Mouse (Mus musculus) limb, embryonic 13.5 days (tissue): ENCODE data around the gene Mamld1. TPM values are rescaled to one million over a fixed set of nuclear protein-coding genes. Genes with fewer than 3 reads are reported as not detected.

Source experiments
- ATAC-seq: fragments of 200-750 bp; cut with Nextera tagmentation; 2 replicates; pipeline ENCODE4 v1.8.0; 2017; ENCODE audit warnings: low read depth, moderate number of reproducible peaks, moderate TSS enrichment; ENCODE audit not compliant: low FRiP score
- H3K27ac ChIP-seq: fragments of 300-500 bp; sonication (generic); 2 replicates; pipeline ENCODE4 v1.5.1; 2015; ENCODE audit warnings: inconsistent platforms, mild to moderate bottlenecking, moderate library complexity
- H3K27me3 ChIP-seq: fragments of 300-500 bp; sonication (generic); 2 replicates; pipeline ENCODE4 v1.6.1; 2015; ENCODE audit warnings: mild to moderate bottlenecking, inconsistent platforms
- H3K36me3 ChIP-seq: fragments of 300-500 bp; sonication (generic); 2 replicates; pipeline ENCODE4 v1.6.1; 2015; ENCODE audit warnings: inconsistent platforms, mild to moderate bottlenecking, moderate library complexity
- H3K4me1 ChIP-seq: fragments of 300-500 bp; sonication (generic); 2 replicates; pipeline ENCODE4 v1.6.1; 2015; ENCODE audit warnings: inconsistent platforms
- H3K4me2 ChIP-seq: fragments of 300-500 bp; sonication (generic); replicated peaks from 2 replicates; pipeline ENCODE4 v1.6.1; 2015; ENCODE audit warnings: inconsistent platforms, mild to moderate bottlenecking, moderate library complexity
- H3K4me3 ChIP-seq: fragments of 300-500 bp; sonication (generic); 2 replicates; pipeline ENCODE4 v1.5.1; 2015; ENCODE audit warnings: moderate library complexity, mild to moderate bottlenecking, inconsistent platforms
- H3K9ac ChIP-seq: fragments of 300-500 bp; sonication (generic); 2 replicates; pipeline ENCODE4 v1.6.1; 2015; ENCODE audit warnings: mild to moderate bottlenecking, inconsistent platforms
- H3K9me3 ChIP-seq: fragments of 300-500 bp; sonication (generic); 2 replicates; pipeline ENCODE4 v1.6.1; 2016; ENCODE audit warnings: inconsistent platforms
- WGBS: fragments of 180-500 bp; shearing (Covaris S2); methylation state at CpG from one replicate; pipeline ENCODE4 v1.1.7; 2015; 5-methylcytosine and 5-hydroxymethylcytosine counted together
- polyA plus RNA-seq: library from polyadenylated mRNA; unstranded; fragments of >200 nt; fragmentation: Nextera tagmentation; extraction: Ambion mirVana; gene quantifications from 2 replicates; pipeline ENCODE4 v1.2.1, GENCODE M21; 2015

Mamld1 gene
- polyA plus RNA-seq, 1 experiment from 2014 or later, result 2.0 TPM

GRCm38 (mm10) chrX:71087370-71088079 lies 37.5 kb downstream of the Mamld1 start:
- Histone ChIP-seq H3K4me2 (no peak overlapping the region), H3K4me3 (no peak overlapping the region), H3K9ac (no peak overlapping the region), H3K9me3 (no peaks in the 10 kb centered on the region), H3K27ac (no peak overlapping the region), H3K36me3 (no peaks in the 10 kb centered on the region), H3K27me3 (peaks cover 3% of the 10 kb centered on the region; the same call in 1 of the 2 replicates), H3K4me1 (no peaks in the 10 kb centered on the region)
- ATAC-seq, result no peak
- WGBS, result 59% methylated on average over 4 of the region's 4 CpGs

- Histone ChIP-seq H3K4me1 (no peaks in the 10 kb centered on the region), H3K9ac (no peak overlapping the region), H3K27ac (no peak overlapping the region), H3K4me2 (no peak overlapping the region), H3K9me3 (no peaks in the 10 kb centered on the region), H3K36me3 (no peaks in the 10 kb centered on the region), H3K4me3 (no peak overlapping the region), H3K27me3 (peaks cover 3% of the 10 kb centered on the region; the same call in 1 of the 2 replicates)
- ATAC-seq, result no peak
- WGBS, result 67% methylated on average over 3 of the region's 3 CpGs
These were observed 38.0 kb downstream of the Mamld1 start for GRCm38 (mm10) chrX:71088080-71088414.

GRCm38 (mm10) chrX:71105820-71106219 lies 55.8 kb downstream of the Mamld1 start:
- Histone ChIP-seq H3K9ac (no peak overlapping the region), H3K36me3 (no peaks in the 10 kb centered on the region), H3K27me3 (peaks cover 10% of the 10 kb centered on the region; the same call in 1 of the 2 replicates), H3K9me3 (no peaks in the 10 kb centered on the region), H3K4me3 (no peak overlapping the region), H3K27ac (no peak overlapping the region), H3K4me1 (no peaks in the 10 kb centered on the region), H3K4me2 (no peak overlapping the region)
- ATAC-seq, result no peak

- no peak; the same call in 1 of the 2 replicates for ATAC-seq
- no peaks in the 10 kb centered on the region for H3K4me1 ChIP-seq
- H3K9ac ChIP-seq, result no peak overlapping the region
- H3K9me3 ChIP-seq, result no peaks in the 10 kb centered on the region
- no peaks in the 10 kb centered on the region for H3K36me3 ChIP-seq
- H3K27ac ChIP-seq, result no peak overlapping the region
- H3K27me3 ChIP-seq, result peaks cover 10% of the 10 kb centered on the region; the same call in 1 of the 2 replicates
- WGBS, result 67% methylated on average over 4 of the region's 4 CpGs
- no peak overlapping the region for H3K4me3 ChIP-seq
- H3K4me2 ChIP-seq, result no peak overlapping the region
These were observed 56.3 kb downstream of the Mamld1 start for GRCm38 (mm10) chrX:71106392-71106791.

- H3K9me3 ChIP-seq, result no peaks in the 10 kb centered on the region
- no peak for ATAC-seq
- no peaks in the 10 kb centered on the region for H3K36me3 ChIP-seq
- peaks cover 14% of the 10 kb centered on the region; the same call in 1 of the 2 replicates for H3K27me3 ChIP-seq
- no peak overlapping the region for H3K27ac ChIP-seq
- no peak overlapping the region for H3K4me3 ChIP-seq
- WGBS, result 79% methylated on average over 4 of the region's 4 CpGs
- H3K4me1 ChIP-seq, result no peaks in the 10 kb centered on the region
- no peak overlapping the region for H3K9ac ChIP-seq
- H3K4me2 ChIP-seq, result no peak overlapping the region
These were observed 58.1 kb downstream of the Mamld1 start for GRCm38 (mm10) chrX:71108056-71108735.

DNA sequence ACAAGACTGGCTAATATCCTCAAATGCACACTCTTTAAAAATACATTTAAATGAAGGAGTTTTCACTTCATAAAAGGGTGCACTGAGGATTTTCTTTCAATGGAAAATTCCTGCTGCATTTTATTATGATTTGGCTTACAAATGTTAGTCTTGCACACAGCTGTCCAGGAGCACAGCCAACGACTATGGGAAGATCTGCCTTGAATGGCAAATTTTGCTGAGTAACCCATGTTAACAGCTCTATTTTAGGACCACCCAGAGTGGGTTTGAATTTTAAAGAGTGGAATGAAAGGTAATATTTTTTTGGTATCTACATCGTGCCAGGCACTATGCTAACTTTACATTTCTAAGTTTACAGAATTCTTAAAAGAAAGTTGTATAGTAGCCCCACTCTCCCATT lies 60.3 kb downstream of the Mamld1 start:
- Histone ChIP-seq H3K4me3 (no peak overlapping the region), H3K27ac (no peak overlapping the region), H3K9me3 (no peaks in the 10 kb centered on the region), H3K27me3 (peaks cover 10% of the 10 kb centered on the region; the same call in 1 of the 2 replicates), H3K9ac (no peak overlapping the region), H3K36me3 (no peaks in the 10 kb centered on the region), H3K4me1 (no peaks in the 10 kb centered on the region), H3K4me2 (no peak overlapping the region)
- 44% methylated on average over 2 of the region's 2 CpGs for WGBS
- ATAC-seq, result no peak

DNA sequence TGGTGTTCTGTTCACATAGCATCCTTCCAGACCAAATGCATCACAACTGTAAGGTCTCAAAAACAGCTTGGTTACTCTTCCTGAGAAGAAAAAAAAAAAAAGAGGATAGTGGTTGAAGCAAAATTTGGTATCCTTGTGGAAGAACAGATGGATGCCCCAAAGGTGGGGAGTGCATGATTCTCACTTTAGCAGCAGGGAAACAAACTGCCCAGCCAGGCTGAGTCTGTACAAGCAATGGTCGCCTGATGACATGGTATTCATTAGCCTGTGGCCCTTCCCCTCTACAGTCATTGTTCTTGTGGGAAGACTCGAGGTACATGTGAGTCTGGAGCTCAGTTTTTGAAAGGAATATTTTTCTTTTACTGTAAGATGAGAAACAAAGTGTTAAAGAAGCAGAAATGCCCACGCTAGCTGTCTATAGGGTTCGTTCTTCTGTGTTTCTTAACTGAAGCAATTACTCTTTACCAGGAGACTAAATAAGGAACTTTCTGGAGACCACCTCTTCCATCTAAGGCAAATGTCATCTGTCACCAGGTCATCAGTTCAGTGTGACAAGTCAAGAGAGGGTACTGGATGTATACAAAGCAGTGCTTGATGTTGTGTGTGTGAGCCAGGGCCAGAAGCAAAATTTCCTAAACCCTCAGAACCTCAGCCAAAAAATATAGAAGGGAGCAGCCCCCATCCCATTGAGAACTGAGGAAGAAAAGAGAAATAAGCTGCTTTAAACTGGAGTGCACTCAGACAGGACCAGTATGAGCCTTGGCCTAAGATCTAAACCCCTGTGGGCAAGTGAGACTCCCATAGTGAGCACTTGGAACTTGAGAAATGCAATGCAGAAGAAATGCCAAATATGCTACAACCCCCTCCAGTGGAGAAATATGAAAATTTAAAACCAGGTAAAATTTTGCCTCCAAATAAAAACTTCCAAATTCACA lies 72.6 kb downstream of the Mamld1 start:
- no peak overlapping the region for H3K27ac ChIP-seq
- H3K4me3 ChIP-seq, result no peak overlapping the region
- WGBS, result 60% methylated on average over 4 of the region's 4 CpGs
- H3K9ac ChIP-seq, result no peak overlapping the region
- no peaks in the 10 kb centered on the region for H3K36me3 ChIP-seq
- H3K9me3 ChIP-seq, result no peaks in the 10 kb centered on the region
- H3K4me1 ChIP-seq, result no peaks in the 10 kb centered on the region
- ATAC-seq, result no peak
- no peak overlapping the region for H3K4me2 ChIP-seq
- H3K27me3 ChIP-seq, result peaks cover 12% of the 10 kb centered on the region; the same call in 1 of the 2 replicates

- WGBS, result 83% methylated on average over 7 of the region's 7 CpGs
- H3K9ac ChIP-seq, result no peak overlapping the region
- ATAC-seq, result no peak
- no peaks in the 10 kb centered on the region for H3K9me3 ChIP-seq
- no peak overlapping the region for H3K4me3 ChIP-seq
- H3K4me1 ChIP-seq, result no peaks in the 10 kb centered on the region
- H3K27me3 ChIP-seq, result peaks cover 9% of the 10 kb centered on the region; the same call in 1 of the 2 replicates
- H3K27ac ChIP-seq, result no peak overlapping the region
- H3K36me3 ChIP-seq, result no peaks in the 10 kb centered on the region
- H3K4me2 ChIP-seq, result no peak overlapping the region
These were observed 75.0 kb downstream of the Mamld1 start for GRCm38 (mm10) chrX:71125013-71125412.

DNA sequence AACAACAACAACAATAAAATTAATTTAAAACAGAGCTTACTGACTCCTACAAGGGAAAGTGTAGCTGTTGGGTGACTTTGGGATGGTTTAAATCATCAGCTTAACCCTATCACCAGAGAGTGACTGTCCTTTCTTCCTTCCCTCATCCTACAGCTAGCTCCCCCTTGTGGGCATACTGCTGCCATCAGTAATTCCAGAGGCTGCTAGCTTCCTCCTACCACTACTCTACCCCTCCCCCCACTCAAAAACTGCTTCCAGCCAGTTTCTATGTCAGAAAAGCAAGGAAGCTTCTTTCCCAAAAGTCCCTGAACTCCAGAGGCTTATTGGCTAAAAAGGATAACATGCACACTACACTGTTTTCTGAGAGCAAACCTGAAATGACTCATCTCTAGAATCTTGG lies 81.4 kb downstream of the Mamld1 start:
- H3K27ac ChIP-seq, result no peak overlapping the region
- no peak for ATAC-seq

DNA sequence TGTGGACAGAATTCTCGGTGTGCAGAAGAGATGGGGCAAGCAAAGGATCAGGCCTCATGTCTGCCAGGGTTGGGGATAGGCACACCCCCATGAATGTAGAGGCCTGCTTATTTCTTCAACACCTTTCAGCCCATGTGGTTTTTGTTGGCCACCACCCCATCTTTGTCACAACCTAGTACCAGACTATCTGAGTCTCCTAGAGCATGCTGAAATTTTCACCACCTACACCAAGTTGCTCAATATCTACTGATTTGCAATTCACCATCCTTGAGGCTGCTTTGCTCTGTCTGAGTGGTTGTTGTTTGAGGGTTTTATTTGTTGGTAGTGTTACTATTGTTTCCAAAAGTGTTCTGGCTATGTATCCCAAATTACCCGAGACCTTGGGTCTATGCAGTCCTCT lies 91.3 kb downstream of the Mamld1 start:
- H3K27ac ChIP-seq, result no peak overlapping the region
- H3K9me3 ChIP-seq, result no peaks in the 10 kb centered on the region
- no peaks in the 10 kb centered on the region for H3K4me1 ChIP-seq
- no peak overlapping the region for H3K9ac ChIP-seq
- no peak overlapping the region for H3K4me3 ChIP-seq
- WGBS, result 75% methylated on average over 2 of the region's 2 CpGs
- no peaks in the 10 kb centered on the region for H3K36me3 ChIP-seq
- H3K27me3 ChIP-seq, result no peaks in the 10 kb centered on the region; the same call in 1 of the 2 replicates
- H3K4me2 ChIP-seq, result no peak overlapping the region
- ATAC-seq, result no peak

More for the DNA sequence above, 81.4 kb downstream of the Mamld1 start:
- no peaks in the 10 kb centered on the region for H3K4me1 ChIP-seq
- H3K27me3 ChIP-seq, result no peaks in the 10 kb centered on the region; the same call in 1 of the 2 replicates
- no peaks in the 10 kb centered on the region for H3K36me3 ChIP-seq
- no peak overlapping the region for H3K9ac ChIP-seq
- no peak overlapping the region for H3K4me2 ChIP-seq
- H3K4me3 ChIP-seq, result no peak overlapping the region
- H3K9me3 ChIP-seq, result no peaks in the 10 kb centered on the region

DNA sequence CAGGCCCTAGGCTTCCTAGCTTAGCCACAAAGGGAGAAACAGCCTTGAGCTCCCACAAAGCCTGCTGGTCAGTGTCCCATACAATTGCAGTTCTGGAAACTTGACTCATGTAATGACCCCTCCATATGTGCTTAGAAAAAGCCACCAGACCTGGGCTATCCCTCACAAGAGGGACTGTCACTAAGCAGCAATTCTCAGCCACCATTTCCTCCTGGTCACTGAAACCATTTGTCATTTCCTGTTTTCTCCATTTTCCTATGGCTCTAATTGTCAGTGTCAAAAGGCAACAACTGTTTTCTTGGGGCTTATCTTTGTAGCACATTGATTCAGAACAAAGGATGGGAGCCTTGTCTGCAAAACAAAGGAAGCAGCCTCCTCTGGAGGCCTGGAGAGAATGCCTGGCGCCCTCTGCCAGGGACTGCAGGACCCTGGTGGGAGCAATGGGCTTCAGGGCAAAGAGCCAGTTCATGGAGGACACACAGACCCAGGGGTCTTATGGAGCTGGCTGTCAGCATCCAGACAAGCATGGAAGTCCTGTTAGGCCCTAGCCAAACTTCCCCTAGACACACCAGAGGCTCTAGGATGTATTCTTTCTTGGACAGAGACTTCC lies 99.5 kb downstream of the Mamld1 start:
- Histone ChIP-seq H3K27me3 (peaks cover 6% of the 10 kb centered on the region), H3K4me3 (no peak overlapping the region), H3K4me2 (no peak overlapping the region), H3K36me3 (no peaks in the 10 kb centered on the region), H3K9me3 (no peaks in the 10 kb centered on the region), H3K4me1 (no peaks in the 10 kb centered on the region), H3K27ac (no peak overlapping the region; the same call in 1 of the 2 replicates), H3K9ac (no peak overlapping the region)
- WGBS, result 53% methylated on average over 1 of the region's 1 CpGs
- no peak for ATAC-seq
